Mouse (Mus musculus): Measurements from ENCODE around the gene Tspoap1. TPM values are rescaled to one million over a fixed set of nuclear protein-coding genes. Genes with fewer than 3 reads are reported as not detected.

The Tspoap1 gene
- polyA plus RNA-seq, 1 experiment from 2014 or later: 30.3 TPM

- ATAC-seq (replicated peaks): no peak
- WGBS: 83% methylated on average over 17 of the region's 17 CpGs
- no peak overlapping the region for H3K9ac ChIP-seq (replicated peaks)
- H3K4me2 ChIP-seq (replicated peaks): no peak overlapping the region
- H3K27ac ChIP-seq (replicated peaks): no peak overlapping the region
- no peaks in the 10 kb centered on the region for H3K9me3 ChIP-seq
- H3K27me3 ChIP-seq: no peaks in the 10 kb centered on the region
- peaks cover 7% of the 10 kb centered on the region for H3K4me1 ChIP-seq
- no peak overlapping the region for H3K4me3 ChIP-seq
- no peaks in the 10 kb centered on the region for H3K36me3 ChIP-seq
Observed at GRCm38 (mm10) chr11:87755360-87756017, 4.9 kb upstream of the Tspoap1 start.

- WGBS: 91% methylated on average over 15 of the region's 15 CpGs
Observed at GRCm38 (mm10) chr11:87756251-87756820, 4.0 kb upstream of the Tspoap1 start.

GRCm38 (mm10) chr11:87757001-87757954 lies 3.1 kb upstream of the Tspoap1 start:
- H3K36me3 ChIP-seq: no peaks in the 10 kb centered on the region
- no peak overlapping the region for H3K4me3 ChIP-seq
- H3K9ac ChIP-seq (replicated peaks): no peak overlapping the region
- H3K9me3 ChIP-seq: no peaks in the 10 kb centered on the region
- H3K4me1 ChIP-seq: peaks cover 24% of the 10 kb centered on the region
- ATAC-seq (replicated peaks): no peak
- no peak overlapping the region for H3K4me2 ChIP-seq (replicated peaks)
- 89% methylated on average over 25 of the region's 25 CpGs for WGBS
- H3K27me3 ChIP-seq: no peaks in the 10 kb centered on the region; the same call in 1 of the 2 replicates
- no peak overlapping the region for H3K27ac ChIP-seq (replicated peaks)

More at GRCm38 (mm10) chr11:87756251-87756820, 4.0 kb upstream of the Tspoap1 start:
- Histone ChIP-seq H3K4me1 (peaks cover 15% of the 10 kb centered on the region), H3K9me3 (no peaks in the 10 kb centered on the region), H3K27ac (replicated peaks) (no peak overlapping the region), H3K4me2 (replicated peaks) (no peak overlapping the region), H3K27me3 (no peaks in the 10 kb centered on the region), H3K36me3 (no peaks in the 10 kb centered on the region), H3K4me3 (no peak overlapping the region), H3K9ac (replicated peaks) (no peak overlapping the region)
- ATAC-seq (replicated peaks): no peak

- Histone ChIP-seq H3K36me3 (no peaks in the 10 kb centered on the region), H3K4me2 (replicated peaks) (no peak overlapping the region), H3K9ac (replicated peaks) (no peak overlapping the region), H3K27ac (replicated peaks) (no peak overlapping the region), H3K27me3 (no peaks in the 10 kb centered on the region; the same call in 1 of the 2 replicates), H3K4me3 (no peak overlapping the region), H3K9me3 (no peaks in the 10 kb centered on the region), H3K4me1 (peaks cover 35% of the 10 kb centered on the region)
- ATAC-seq (replicated peaks): no peak
- WGBS: 83% methylated on average over 7 of the region's 7 CpGs
Observed at GRCm38 (mm10) chr11:87758161-87758911, 2.0 kb upstream of the Tspoap1 start.

- ATAC-seq (replicated peaks): no peak
- 72% methylated on average over 4 of the region's 4 CpGs for WGBS
- H3K9ac ChIP-seq (replicated peaks): no peak overlapping the region
- no peak overlapping the region for H3K27ac ChIP-seq (replicated peaks)
- no peak overlapping the region for H3K4me3 ChIP-seq
- H3K4me2 ChIP-seq (replicated peaks): no peak overlapping the region
- peaks cover 42% of the 10 kb centered on the region for H3K4me1 ChIP-seq
- H3K36me3 ChIP-seq: no peaks in the 10 kb centered on the region
- no peaks in the 10 kb centered on the region; the same call in 1 of the 2 replicates for H3K27me3 ChIP-seq
- H3K9me3 ChIP-seq: no peaks in the 10 kb centered on the region
Observed at GRCm38 (mm10) chr11:87758957-87759608, 1.3 kb upstream of the Tspoap1 start.

- WGBS: 6% methylated on average over 3 of the region's 3 CpGs
- Histone ChIP-seq H3K9ac (replicated peaks) (no peak overlapping the region), H3K4me2 (replicated peaks) (peak overlapping the region; percentile 95), H3K27me3 (no peaks in the 10 kb centered on the region; the same call in 1 of the 2 replicates), H3K9me3 (no peaks in the 10 kb centered on the region), H3K27ac (replicated peaks) (peak overlapping the region; percentile 80), H3K36me3 (no peaks in the 10 kb centered on the region), H3K4me1 (peaks cover 45% of the 10 kb centered on the region), H3K4me3 (peak overlapping the region; percentile 68; the same call in 1 of the 2 replicates)
- no peak for ATAC-seq (replicated peaks)
Observed at GRCm38 (mm10) chr11:87759609-87760005, 734 bp upstream of the Tspoap1 start.

GRCm38 (mm10) chr11:87761181-87761721 lies 910 bp downstream of the Tspoap1 start:
- H3K36me3 ChIP-seq: no peaks in the 10 kb centered on the region
- H3K27ac ChIP-seq (replicated peaks): no peak overlapping the region
- no peak for ATAC-seq (replicated peaks)
- no peaks in the 10 kb centered on the region; the same call in 1 of the 2 replicates for H3K27me3 ChIP-seq
- 56% methylated on average over 11 of the region's 11 CpGs for WGBS
- H3K9me3 ChIP-seq: no peaks in the 10 kb centered on the region
- H3K4me2 ChIP-seq (replicated peaks): peak overlapping the region; percentile 95
- peaks cover 54% of the 10 kb centered on the region for H3K4me1 ChIP-seq
- H3K9ac ChIP-seq (replicated peaks): peak overlapping the region; percentile 82
- H3K4me3 ChIP-seq: peak overlapping the region; percentile 68

- ATAC-seq (replicated peaks): no peak
- Histone ChIP-seq H3K4me2 (replicated peaks) (peak overlapping the region; percentile 95), H3K27ac (replicated peaks) (0 out of 2 replicates have a peak overlapping the region, but pooled peaks have one; percentile 61), H3K4me3 (peak overlapping the region; percentile 68), H3K9ac (replicated peaks) (peak overlapping the region; percentile 82), H3K36me3 (no peaks in the 10 kb centered on the region), H3K4me1 (peaks cover 54% of the 10 kb centered on the region), H3K9me3 (no peaks in the 10 kb centered on the region), H3K27me3 (no peaks in the 10 kb centered on the region; the same call in 1 of the 2 replicates)
- WGBS: 76% methylated on average over 14 of the region's 14 CpGs
Observed at GRCm38 (mm10) chr11:87761806-87762701, 1.7 kb downstream of the Tspoap1 start.

GRCm38 (mm10) chr11:87762702-87763385 lies 2.5 kb downstream of the Tspoap1 start:
- WGBS: 41% methylated on average over 12 of the region's 12 CpGs
- Histone ChIP-seq H3K4me3 (peak overlapping the region; percentile 68), H3K9me3 (no peaks in the 10 kb centered on the region), H3K27ac (replicated peaks) (peak overlapping the region; percentile 61), H3K4me2 (replicated peaks) (peak overlapping the region; percentile 95), H3K4me1 (peaks cover 54% of the 10 kb centered on the region), H3K9ac (replicated peaks) (peak overlapping the region; percentile 82), H3K27me3 (no peaks in the 10 kb centered on the region; the same call in 1 of the 2 replicates), H3K36me3 (0 out of 2 replicates have a peak, but pooled peaks cover 3% of the 10 kb centered on the region)
- ATAC-seq (replicated peaks): no peak

Measured in forebrain, embryonic 15.5 days (tissue).